Mouse (Mus musculus) thymus, postnatal 4 days (tissue): ENCODE results near the gene Pdhb.

Source experiments
- DNase-seq: peaks from one replicate; pipeline ENCODE4 v3.0.0; 2021

The Pdhb gene

DNA sequence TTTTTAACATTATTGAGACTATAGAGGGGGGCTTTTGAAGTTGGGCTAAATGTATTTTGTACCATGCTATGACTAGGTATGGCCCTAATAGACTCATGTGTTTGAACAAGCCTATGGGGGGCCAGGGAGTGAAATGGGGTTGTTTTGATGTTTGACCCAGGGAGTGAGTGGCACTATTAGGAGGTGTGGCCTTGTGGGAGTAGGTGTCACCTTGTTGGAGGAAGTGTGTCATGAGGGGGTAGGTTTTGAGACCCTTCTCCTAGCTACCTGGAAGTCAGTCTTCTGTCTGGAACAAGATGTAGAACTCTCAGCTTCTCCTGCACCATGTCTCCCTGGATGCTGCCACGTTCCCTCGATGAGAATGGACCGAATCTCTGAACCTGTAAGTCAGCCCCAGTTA, 17.7 kb upstream of the Pdhb start:
- no peak for DNase-seq

DNA sequence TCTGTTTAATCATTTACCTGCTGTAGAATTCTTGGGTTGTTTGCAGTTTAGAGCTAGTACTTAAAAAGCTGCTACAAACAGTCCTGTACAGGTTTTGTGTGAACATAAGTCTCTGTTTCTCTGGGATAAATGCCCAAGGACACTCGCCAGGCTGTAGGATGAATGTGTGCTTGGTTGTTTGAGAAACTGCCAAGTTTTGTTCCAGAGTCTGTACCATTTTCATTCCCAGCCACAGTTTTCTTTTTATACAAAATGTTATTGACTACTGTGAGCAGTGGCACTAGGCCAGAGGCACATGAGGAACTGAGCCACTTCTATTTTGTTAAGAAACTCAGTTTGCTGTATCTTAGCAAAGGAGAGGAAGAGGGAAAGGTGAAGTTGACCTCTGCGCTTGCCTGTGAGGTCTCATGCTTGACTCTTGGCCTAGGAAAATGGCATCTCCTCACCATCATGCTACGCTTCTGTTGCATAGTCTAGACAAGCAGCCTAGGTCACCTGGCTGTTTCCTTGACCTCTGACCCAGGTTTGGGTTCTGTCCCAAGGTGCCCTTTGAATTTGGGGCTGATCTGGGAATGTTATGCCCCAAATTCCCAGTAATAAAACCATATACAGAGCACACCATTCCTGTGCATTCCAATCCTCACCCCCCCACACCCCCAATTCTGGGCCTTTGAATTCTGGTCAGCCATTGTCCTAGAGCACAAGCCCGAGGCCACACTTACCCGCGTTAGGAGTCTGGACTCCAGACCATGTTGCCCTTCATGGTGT, 13.6 kb upstream of the Pdhb start:
- no peak for DNase-seq

DNA sequence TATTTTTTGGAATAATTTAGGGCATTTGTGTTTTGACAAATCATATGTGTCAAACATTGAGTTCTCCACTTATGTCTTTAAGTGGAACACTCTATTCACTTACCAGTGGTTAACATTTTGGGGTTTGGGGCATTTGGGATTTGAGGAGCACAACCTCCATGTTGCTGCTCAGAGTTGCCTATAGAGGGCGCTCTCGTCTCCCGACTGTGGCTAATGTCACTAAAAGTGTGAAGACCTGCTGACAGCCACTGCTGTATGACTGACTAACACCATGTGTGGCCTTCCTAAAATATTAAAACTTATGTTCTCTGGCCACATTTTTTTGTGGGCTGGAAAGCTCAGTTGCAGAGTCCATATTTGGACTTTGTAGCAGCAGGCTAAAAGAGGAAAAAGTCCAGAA, 10.5 kb upstream of the Pdhb start:
- peak; percentile 20 for DNase-seq

DNA sequence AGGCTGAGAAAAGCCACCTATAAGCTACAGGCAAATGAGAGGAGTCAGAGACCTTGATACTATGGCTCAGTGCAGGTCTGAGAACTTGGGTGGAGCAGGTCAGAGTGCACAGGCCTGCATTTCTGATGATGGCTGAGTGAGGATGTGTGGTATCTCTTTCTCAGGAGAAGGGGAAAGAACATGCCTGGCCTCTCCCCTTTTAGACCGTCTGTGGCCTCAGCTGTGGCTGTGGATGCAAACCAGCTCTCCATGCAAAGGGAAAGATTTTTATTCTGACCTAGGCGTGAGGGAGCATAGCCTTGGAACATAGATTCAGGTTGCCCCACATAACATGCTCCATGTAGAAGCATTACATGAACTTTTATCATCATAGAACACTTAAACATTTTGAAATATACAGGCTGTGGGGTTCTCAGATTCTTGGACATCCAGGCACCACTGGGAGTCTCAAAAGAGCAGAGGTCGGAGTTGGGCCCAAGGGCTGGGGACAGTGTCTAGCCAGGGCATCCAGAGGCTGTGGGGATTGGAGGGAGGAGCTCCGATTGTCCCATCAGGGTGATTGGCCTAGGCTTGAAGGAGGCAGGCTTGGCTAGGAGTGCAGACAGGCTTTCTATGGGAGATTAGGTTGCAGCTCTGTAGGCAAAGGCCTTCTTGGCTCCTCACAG, 7.7 kb upstream of the Pdhb start:
- no peak for DNase-seq

DNA sequence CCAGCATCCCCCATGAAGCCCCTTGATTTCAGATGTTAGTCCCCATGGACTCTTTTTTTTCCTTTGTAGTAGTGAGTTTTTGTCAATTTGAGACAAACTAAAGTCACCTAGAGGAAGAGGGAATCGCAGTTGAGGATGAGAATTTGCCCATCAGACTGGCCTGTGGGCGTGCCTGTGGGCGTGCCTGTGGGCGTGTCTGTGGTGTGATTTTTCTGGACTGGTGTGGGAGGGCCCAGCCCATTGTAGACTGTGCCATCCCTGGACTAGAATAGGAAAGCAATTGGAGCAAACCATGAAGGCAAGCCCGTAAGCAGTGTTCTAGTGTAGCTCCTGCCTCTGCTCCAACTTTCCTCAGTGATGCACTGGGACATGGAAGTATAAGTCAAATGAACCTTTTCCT, 3.4 kb upstream of the Pdhb start:
- no peak for DNase-seq

DNA sequence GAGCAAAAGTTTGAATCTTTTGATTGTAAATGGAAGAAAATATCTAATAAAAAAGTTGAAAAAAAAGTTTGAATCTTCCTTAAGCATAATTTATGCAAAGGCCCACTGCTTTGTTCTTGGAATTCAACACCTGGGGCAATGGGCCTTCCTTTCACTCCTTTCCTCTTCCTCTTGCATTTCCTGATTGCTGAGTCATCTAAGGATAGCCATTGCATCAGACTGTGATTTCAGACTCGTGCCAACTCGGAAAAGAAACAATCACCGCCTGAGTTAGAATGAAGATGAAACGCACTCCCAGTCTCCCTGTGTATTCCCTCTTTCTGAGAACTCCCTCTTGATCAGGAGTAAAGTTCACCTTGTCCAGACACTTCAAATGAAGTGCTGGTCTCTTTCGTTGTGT, 1.8 kb upstream of the Pdhb start:
- DNase-seq, result no peak

DNA sequence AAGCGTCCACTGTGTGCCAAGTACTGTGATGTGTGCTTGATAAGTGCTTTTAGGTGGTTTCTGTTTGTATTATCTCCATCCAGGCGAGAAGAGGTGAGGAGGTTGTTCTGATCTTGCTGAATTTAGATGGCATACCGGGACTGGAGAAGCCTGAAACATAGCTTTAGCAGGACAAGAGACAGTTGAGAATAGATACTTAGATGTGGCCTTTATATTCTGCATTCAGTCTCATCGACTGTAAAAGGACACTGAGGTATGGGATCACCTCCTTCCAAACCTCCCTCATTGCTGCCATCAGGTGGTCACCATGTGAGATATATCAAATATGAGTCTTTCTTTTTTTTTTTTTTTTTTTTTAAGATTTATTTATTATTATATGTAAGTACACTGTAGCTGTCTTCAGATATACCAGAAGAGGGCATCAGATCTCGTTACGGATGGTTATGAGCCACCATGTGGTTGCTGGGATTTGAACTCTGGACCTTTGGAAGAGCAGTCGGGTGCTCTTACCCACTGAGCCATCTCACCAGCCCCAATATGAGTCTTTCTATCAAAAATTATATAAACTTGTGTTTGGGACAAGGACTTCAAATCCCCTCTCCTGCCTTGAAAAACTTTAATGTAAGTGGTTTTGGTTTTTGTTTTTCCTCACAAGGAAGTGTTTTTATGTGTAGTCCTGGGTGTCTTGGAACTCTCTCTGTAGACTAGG, 871 bp upstream of the Pdhb start:
- DNase-seq, result peak; percentile 63

DNA sequence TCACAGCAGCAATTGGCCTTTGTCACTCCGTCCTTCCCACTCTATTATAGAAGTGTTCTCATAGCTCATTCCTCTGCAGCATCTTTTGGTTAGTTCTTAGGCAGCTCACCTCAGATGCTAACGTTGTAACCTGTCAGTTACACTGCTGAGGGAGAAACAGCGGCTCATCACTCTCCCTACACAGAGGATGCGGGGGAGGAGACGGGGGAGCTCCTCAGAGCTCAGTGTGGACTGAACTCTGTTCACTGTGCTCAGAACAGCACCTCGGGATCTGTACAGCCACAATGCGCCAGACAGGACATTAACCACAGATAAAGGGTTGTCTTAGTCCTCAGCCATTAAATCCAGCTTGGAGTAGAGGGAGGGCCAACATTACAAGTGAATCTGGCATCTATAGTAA, 8.4 kb downstream of the Pdhb start:
- DNase-seq, result no peak

DNA sequence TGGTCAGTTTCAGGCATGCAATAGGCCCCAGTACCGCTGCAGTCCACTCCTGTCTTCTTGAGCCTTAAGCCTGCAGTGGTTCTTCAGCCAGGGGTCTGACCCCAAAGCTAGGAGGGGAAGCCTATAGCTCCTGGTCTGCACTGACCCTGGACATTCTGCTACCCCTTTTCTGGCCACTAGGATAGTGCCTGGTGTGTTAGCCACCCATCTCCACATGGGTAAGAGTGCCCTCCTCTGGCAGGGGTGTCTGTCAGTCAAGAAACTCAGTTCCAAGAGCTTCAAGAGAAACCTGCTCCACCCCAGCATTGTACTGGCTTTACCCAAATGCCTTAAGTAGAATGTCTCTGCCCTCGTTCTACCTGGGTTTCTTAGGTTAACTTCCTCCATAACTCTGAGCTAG, 11.0 kb downstream of the Pdhb start:
- peak; percentile 73 for DNase-seq

DNA sequence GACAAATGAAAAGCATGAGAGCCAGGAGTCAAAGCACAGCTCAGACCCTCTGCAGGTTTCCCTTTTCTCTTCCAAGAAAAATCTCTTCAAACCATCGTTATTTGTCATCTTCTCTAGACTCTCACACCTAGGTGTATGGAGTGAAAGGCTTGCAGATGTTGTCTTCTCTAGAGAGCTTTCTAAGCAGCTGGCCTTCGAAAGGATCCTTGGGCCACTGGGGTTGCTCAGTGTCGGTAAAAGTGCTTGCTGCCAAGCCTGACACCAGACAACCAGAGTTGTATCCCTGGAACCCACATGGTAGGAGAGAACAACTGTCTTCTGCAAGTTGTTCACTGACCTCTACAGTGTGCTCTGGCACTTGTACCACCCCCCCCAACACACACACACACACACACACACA, 13.7 kb downstream of the Pdhb start:
- DNase-seq, result no peak

DNA sequence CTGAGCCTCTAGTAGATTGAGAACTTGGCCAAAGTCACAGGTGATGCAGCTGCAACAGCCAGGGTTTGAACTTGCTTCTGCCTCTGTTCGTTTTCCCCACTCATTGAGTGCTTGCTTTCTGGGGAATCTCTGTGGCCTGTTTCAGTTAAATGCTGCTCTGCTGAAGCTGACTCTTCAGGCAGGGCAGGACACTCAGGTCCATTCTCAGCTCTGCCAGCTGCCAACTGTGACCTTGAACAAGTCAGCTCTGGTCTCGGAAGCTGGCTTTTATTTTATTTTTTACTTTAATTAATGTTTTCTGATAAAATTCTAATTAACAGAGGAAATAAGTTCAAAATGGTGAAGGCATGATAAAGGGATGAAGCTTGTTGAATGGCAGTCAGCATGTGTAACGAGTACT, 14.1 kb downstream of the Pdhb start:
- DNase-seq, result no peak

DNA sequence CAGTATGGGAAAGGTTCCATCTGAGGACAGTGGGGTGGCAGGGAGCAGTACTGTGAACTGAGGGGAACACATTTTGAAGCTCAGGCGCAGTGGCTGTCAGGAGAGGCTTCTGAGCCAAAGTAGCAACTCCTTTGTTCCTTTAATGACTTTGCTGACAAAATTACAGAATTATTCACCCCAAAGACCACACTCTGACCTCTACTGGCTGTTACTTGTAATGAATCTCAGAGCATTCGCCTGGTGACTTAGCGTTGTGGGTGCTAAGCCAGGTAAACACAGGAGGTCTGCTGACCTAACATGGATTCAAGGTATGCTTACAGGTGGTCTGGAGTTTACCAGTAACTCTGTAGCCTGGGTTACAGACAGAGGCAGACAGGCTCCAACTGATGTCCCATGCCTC, 15.9 kb downstream of the Pdhb start:
- DNase-seq, result no peak

DNA sequence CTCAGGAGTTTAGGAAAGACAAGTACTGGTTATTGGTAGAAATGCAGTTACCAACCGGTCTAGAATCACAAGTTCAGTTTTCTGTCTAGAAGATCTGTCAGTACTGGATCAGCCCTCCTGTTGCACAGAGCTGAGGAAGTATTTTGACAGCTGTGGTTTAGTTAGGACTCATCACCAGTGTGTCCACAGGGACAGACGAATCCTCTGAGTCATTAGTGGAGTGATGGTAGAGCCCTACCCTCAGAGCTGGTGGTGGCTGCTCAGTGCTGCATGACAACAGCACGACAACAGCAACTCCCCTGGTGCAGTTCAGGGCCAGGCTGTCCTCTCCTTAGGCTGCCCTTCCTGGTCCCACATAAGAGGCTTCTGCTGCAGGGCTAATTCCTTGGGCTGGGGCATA, 18.8 kb downstream of the Pdhb start:
- DNase-seq, result no peak

DNA sequence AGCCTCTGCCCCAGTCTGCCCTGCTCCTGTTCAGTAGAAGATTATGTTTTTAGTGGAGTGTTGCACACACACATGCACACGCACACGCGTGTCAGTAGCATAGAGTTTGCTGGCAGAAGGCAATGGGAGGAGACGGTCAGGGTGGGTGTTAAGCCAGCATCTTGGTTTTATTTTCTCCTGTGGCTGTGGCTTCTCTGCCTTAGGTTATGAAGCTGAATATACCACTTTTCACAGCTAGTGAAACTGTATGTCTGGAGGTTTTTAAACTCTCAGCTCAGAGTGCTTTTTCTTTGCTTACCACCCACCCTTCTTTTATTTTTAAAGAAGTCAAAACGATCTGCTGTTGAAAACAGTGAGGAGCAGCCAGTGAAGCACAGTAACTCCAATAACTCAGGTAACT, 21.1 kb downstream of the Pdhb start:
- no peak for DNase-seq

DNA sequence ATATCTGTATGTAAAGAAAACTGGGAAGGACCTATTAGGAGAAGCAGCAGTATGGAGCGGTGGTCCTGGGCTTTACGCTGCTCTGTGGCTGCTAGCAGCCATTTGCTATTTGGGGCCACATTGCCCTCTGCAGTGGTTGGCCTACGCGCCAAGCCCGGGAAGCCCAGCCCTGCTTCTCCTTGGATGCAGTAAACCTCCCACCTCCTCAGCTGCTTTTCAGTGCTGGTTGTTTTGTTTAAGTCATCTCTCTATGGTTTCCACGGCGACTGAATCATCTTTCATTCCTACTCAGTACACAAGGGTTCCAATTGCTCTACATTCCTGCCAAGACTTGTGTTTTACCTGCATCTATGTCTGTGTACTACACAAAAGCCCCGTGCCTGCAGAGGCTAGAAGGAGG, 24.0 kb downstream of the Pdhb start:
- no peak for DNase-seq

DNA sequence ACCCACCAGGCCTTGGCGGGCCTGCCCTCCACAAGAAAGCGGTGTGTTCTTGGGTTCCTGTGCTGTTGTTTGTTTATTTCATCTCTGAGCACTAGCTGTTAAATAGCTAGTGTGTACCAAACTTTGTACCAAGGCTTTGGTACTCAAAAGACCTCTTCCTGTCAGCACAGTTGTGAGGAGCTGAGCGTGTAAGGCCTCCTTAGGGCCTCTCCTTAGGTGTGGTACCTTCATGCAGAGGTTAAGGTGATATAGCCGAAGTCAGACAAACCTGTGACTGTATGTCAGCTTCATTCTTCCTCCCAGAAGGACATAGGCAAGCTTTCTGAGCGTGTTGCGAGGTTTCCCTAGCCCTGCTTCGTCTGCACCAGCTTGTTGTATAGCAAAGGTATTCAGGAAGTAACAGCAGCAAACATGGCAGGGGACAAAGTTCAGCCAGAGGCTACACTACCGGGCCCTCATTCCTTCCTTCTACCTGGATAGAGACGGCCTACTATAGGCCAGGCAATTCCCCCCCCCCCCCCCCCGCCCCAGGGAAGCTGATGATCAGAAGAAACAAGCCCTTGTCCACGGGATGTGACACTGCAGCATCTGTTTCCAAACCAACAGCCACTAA, 26.1 kb downstream of the Pdhb start:
- DNase-seq, result no peak

DNA sequence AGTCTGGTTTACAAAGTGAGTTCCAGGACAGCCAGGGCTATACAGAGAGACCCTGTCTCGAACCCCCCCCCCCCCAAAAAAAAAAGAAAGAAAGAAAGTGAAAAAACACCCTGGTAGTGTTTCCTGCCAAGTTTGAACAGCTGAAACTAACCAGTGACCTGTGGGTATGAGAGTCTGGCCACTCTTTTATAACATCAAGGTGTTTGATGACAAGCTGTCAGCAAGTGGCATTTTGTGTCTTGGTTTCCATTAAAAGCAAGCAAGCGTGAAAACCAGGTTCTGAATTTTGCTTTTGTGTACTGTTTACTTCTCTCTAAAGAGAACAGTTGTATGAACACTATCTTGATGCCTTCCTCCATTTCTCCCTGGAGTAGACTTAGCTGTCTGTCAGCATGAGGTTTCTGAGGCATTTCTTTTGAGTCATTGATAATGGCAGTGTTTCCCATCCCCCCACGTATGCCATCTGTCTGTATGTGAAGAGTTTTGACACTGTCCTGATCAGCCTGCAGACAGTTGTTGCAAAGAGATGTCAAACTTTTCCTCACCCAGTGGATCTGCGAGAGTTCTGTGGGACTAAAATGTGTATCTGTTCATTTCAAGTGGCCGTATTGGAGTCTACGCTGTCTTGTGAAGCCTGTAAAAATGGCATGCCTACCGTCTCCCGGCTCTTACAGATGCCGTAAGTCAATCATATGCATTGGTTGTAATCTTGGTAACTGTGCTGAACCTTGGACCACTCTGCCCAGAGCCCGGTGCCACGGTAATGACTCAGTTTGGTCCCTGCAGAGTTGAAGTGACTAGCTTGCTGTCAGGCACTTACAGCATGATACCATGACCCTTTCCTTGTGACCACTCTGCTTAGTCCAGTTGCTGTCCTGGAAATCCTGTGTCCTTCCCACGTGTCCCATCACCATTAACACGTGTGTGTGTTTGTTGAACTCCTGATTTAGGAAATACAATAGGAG, 26.9 kb downstream of the Pdhb start:
- DNase-seq, result no peak

DNA sequence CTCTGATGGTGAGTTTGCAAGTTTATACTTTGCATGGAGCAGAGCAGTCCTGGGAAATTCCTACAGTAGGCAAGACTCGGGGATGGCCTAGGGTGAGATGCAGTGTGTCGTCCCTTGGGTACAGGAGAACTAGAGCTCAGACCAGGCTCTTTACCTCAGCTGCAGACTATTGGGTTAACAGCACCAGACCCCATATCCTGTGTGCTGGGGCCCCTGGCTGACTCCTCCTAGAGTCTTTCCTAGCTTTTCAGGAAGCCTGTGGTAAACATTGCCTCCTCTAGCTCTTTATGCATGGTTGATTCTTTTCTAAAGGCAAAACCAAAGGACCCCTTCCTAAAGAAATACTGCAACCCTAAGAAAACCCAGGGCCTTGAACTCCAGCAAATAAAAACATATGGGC, 31.7 kb downstream of the Pdhb start:
- DNase-seq, result peak; percentile 43

DNA sequence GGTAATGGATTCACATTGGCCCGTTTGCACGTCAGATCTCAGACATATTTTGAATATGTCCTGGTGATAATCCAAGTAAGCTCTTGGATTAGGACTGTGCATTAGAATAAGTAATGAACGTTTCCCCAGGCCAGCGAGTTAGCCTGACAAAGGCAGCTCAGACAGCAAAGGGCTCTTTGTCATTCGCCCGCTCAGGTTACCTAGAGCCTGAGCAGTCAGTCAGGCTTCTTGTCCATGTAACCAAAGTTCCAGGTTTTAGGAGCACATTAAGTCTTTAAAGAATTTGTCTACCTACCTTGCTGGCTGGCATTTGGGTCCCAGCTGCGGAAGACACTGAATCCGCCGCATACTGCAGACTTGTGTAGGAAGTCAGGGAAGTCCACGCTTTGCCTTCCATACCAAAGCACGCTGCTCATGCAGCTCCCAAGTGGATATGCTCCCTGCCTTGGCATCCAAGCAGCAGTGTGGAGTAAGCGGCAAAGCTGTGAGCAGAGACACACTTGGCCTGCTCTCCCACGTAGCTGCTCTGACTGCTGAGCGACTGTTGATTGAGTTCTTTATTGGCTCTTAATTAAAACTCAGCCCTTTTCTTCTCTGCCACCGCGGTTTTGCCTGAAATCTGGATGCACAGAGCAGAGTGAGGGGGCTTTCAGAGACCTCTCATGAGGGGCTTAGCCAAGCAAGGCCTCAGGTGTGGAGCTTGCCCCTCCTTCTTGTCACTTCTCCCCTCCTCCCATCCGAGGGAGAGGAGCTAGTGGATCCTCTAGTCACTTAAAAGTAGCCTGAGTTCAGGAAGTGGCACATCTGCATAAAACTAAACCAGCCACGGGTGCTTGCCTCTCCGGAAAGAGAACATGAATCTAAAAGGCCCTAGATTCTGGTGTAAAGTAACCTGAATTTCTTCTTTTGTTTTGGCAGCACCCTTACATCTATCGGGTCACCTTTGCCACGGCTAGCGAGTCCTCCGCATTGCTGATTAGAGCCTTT, 32.8 kb downstream of the Pdhb start:
- DNase-seq, result peak; percentile 36

DNA sequence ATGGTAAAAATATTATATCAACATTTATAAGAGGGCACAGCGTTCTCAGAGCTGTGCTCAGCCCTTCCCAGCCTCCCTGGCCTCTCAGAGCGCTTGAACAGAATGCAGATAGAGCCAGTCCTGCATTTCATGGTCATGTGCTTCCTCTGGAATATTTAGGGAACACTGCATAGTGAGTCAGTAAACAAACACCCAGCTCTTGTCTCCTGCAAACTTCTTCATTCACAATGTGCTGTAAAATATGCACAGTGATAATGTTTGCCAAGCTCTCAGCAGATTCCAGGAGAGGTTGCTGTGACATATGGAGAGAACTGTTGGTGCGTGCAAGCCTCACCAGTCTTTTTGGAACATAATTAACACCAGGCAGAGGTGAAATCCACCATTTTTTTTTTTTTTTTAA, 37.7 kb downstream of the Pdhb start:
- no peak for DNase-seq

DNA sequence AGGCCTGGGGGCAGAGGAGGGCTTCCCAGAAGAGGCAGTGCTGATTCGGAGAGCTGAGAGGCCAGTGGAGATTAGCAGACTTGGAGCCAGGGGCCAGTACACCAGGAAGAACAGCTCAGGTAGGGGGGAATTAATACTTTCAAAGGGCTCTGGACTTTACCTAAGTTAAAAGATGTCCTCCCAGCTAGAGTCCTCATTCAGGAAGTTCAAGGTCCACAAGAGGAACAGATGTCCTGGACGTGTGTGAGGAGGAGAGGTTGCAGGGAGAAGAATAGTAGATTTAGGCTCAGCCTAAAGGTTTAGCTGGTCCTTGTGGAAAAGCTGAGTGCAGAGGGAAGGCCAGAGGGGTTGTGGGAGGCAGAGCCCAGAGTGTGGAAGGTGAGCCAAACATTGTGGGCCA, 38.6 kb downstream of the Pdhb start:
- no peak for DNase-seq
